Mouse (Mus musculus): ENCODE measurements around the gene Dennd4a. TPM values are rescaled to one million over a fixed set of nuclear protein-coding genes. Genes with fewer than 3 reads are reported as not detected.

Dennd4a gene
- total RNA-seq, 2 experiments from 2014 or later, result 444 to 516 TPM

- ATAC-seq (replicated peaks; ENCODE audit: low FRiP score, poor library complexity, severe bottlenecking), result no peak
These were observed 132.9 kb downstream of the Dennd4a start for GRCm38 (mm10) chr9:64943997-64944396.

- no peak for ATAC-seq (replicated peaks; ENCODE audit: low FRiP score, poor library complexity, severe bottlenecking)
These were observed 136.4 kb downstream of the Dennd4a start for GRCm38 (mm10) chr9:64947483-64948095.

- ATAC-seq (replicated peaks; ENCODE audit: low FRiP score, poor library complexity, severe bottlenecking), result no peak
These were observed 140.1 kb downstream of the Dennd4a start, which contains the start of gene Slc24a1 for GRCm38 (mm10) chr9:64951161-64951657. Gene Slc24a1, minus strand, starts transcription at chr9:64951607.

GRCm38 (mm10) chr9:64952055-64952454 is 140.9 kb downstream of the Dennd4a start:
- no peak for ATAC-seq (replicated peaks; ENCODE audit: low FRiP score, poor library complexity, severe bottlenecking)

GRCm38 (mm10) chr9:64953190-64953589 is 142.1 kb downstream of the Dennd4a start:
- ATAC-seq (replicated peaks; ENCODE audit: low FRiP score, poor library complexity, severe bottlenecking), result no peak

GRCm38 (mm10) chr9:64956337-64956736 is 145.2 kb downstream of the Dennd4a start:
- no peak for ATAC-seq (replicated peaks; ENCODE audit: low FRiP score, poor library complexity, severe bottlenecking)

GRCm38 (mm10) chr9:64957276-64957675 is 146.1 kb downstream of the Dennd4a start:
- no peak for ATAC-seq (replicated peaks; ENCODE audit: low FRiP score, poor library complexity, severe bottlenecking)

- peak; percentile 98 for ATAC-seq (replicated peaks; ENCODE audit: low FRiP score, poor library complexity, severe bottlenecking)
These were observed 149.2 kb downstream of the Dennd4a start, which contains the start of gene Ints14 for GRCm38 (mm10) chr9:64960117-64960977. Gene Ints14, plus strand, starts transcription at chr9:64960905.

- ATAC-seq (replicated peaks; ENCODE audit: low FRiP score, poor library complexity, severe bottlenecking), result peak; percentile 81
These were observed 149.8 kb downstream of the Dennd4a start for GRCm38 (mm10) chr9:64960978-64961320.

Other genes starting within 250 kb of the Dennd4a start
- gene Rab11a, start 73.6 kb upstream of the Dennd4a start, total RNA-seq (2015; ENCODE audit: low replicate concordance), result 127 and 143 TPM in 2 replicates
- 68.2 and 92.5 TPM in 2 replicates for gene Rab11a, start 73.6 kb upstream of the Dennd4a start, total RNA-seq (2017; ENCODE audit: low replicate concordance)
- not detected in 2 replicates for gene Slc24a1, start 140.3 kb downstream of the Dennd4a start, total RNA-seq (2015; ENCODE audit: low replicate concordance)
- gene Slc24a1, start 140.3 kb downstream of the Dennd4a start, total RNA-seq (2017; ENCODE audit: low replicate concordance), result 0.51 TPM in 1 of 2 replicates, not detected in the other
- gene Ints14, start 149.6 kb downstream of the Dennd4a start, total RNA-seq (2015; ENCODE audit: low replicate concordance), result 10.5 and 22.7 TPM in 2 replicates
- 8.8 and 11.7 TPM in 2 replicates for gene Ints14, start 149.6 kb downstream of the Dennd4a start, total RNA-seq (2017; ENCODE audit: low replicate concordance)
- 11.5 and 15.9 TPM in 2 replicates for gene Hacd3, start 210.4 kb downstream of the Dennd4a start, total RNA-seq (2015; ENCODE audit: low replicate concordance)
- gene Hacd3, start 210.4 kb downstream of the Dennd4a start, total RNA-seq (2017; ENCODE audit: low replicate concordance), result 18.2 and 20.8 TPM in 2 replicates
- gene Dpp8, start 221.1 kb downstream of the Dennd4a start, total RNA-seq (2015; ENCODE audit: low replicate concordance), result 70.3 and 82.6 TPM in 2 replicates
- 110 and 113 TPM in 2 replicates for gene Dpp8, start 221.1 kb downstream of the Dennd4a start, total RNA-seq (2017; ENCODE audit: low replicate concordance)